Mouse (Mus musculus): ENCODE data around the gene C2. TPM values are rescaled to one million over a fixed set of nuclear protein-coding genes. Genes with fewer than 3 reads are reported as not detected.

Gene C2
- total and polyA plus RNA-seq, 2 experiments from 2014 or later: 2.9 to 7.0 TPM

GRCm38 (mm10) chr17:34931061-34931734 lies 33.1 kb upstream of the C2 start, which contains the start of gene Neu1:
Gene Neu1, plus strand, starts transcription at chr17:34931253.
- peaks cover 16% of the 10 kb centered on the region for H3K36me3 ChIP-seq (ENCODE audit: insufficient read depth, low read length)
- TF ChIP-seq CTCF (IDR thresholded peaks at IDR 0.05): peak; percentile 90
- H3K9ac ChIP-seq (replicated peaks; ENCODE audit: low read length, poor library complexity, severe bottlenecking): peak within 1 kb of the TSS; percentile 81
- H3K4me3 ChIP-seq (ENCODE audit: low read depth, low read length): peak within 1 kb of the TSS; percentile 66
- ATAC-seq (ENCODE audit: low FRiP score): peak; percentile 98
- no peaks in the 10 kb centered on the region for H3K9me3 ChIP-seq (ENCODE audit: low read length)
- no peaks in the 10 kb centered on the region for H3K27me3 ChIP-seq (ENCODE audit: insufficient read depth, low read length)
- peak within 1 kb of the TSS; percentile 94 for H3K4me2 ChIP-seq (ENCODE audit: low read depth, low read length, poor library complexity, severe bottlenecking)
- peak within 1 kb of the TSS; percentile 69 for H3K27ac ChIP-seq (ENCODE audit: low read depth, low read length)
- WGBS: under 1% methylated on average over 35 of the region's 38 CpGs
- H3K4me1 ChIP-seq (ENCODE audit: insufficient read depth, low read length): 0 out of 2 replicates have a peak, but pooled peaks cover 3% of the 10 kb centered on the region
- peak; percentile 99 for DNase-seq (ENCODE audit: low spot score)

- Histone ChIP-seq H3K4me1 (ENCODE audit: insufficient read depth, low read length) (0 out of 2 replicates have a peak, but pooled peaks cover 3% of the 10 kb centered on the region), H3K9me3 (ENCODE audit: low read length) (no peaks in the 10 kb centered on the region), H3K36me3 (ENCODE audit: insufficient read depth, low read length) (peaks cover 3% of the 10 kb centered on the region; the same call in 1 of the 2 replicates), H3K27ac (ENCODE audit: low read depth, low read length) (no peak overlapping the region), H3K9ac (replicated peaks; ENCODE audit: low read length, poor library complexity, severe bottlenecking) (no peak overlapping the region), H3K4me3 (ENCODE audit: low read depth, low read length) (no peak overlapping the region), H3K4me2 (ENCODE audit: low read depth, low read length, poor library complexity, severe bottlenecking) (no peak overlapping the region), H3K27me3 (ENCODE audit: insufficient read depth, low read length) (no peaks in the 10 kb centered on the region)
- WGBS: 67% methylated on average over 4 of the region's 4 CpGs
- TF ChIP-seq CTCF (IDR thresholded peaks at IDR 0.05): no peak
- DNase-seq (ENCODE audit: low spot score) (no peak), ATAC-seq (ENCODE audit: low FRiP score) (no peak)
These were observed 30.8 kb upstream of the C2 start for GRCm38 (mm10) chr17:34928841-34929240.

- Histone ChIP-seq H3K9ac (replicated peaks; ENCODE audit: low read length, poor library complexity, severe bottlenecking) (no peak overlapping the region), H3K4me3 (ENCODE audit: low read depth, low read length) (no peak overlapping the region), H3K27ac (ENCODE audit: low read depth, low read length) (no peak overlapping the region), H3K4me2 (ENCODE audit: low read depth, low read length, poor library complexity, severe bottlenecking) (no peak overlapping the region), H3K27me3 (ENCODE audit: insufficient read depth, low read length) (no peaks in the 10 kb centered on the region), H3K4me1 (ENCODE audit: insufficient read depth, low read length) (0 out of 2 replicates have a peak, but pooled peaks cover 2% of the 10 kb centered on the region), H3K36me3 (ENCODE audit: insufficient read depth, low read length) (no peaks in the 10 kb centered on the region), H3K9me3 (ENCODE audit: low read length) (no peaks in the 10 kb centered on the region)
- DNase-seq (ENCODE audit: low spot score) (no peak), ATAC-seq (ENCODE audit: low FRiP score) (no peak)
- 86% methylated on average over 18 of the region's 18 CpGs for WGBS
- no peak for TF ChIP-seq CTCF (IDR thresholded peaks at IDR 0.05)
These were observed 29.4 kb upstream of the C2 start for GRCm38 (mm10) chr17:34927306-34928019.

GRCm38 (mm10) chr17:34924258-34924657 lies 26.2 kb upstream of the C2 start:
- TF ChIP-seq CTCF (IDR thresholded peaks at IDR 0.05): no peak
- no peak for ATAC-seq (ENCODE audit: low FRiP score)
- 66% methylated on average over 5 of the region's 5 CpGs for WGBS

GRCm38 (mm10) chr17:34922939-34923338 lies 24.9 kb upstream of the C2 start:
- DNase-seq (ENCODE audit: low spot score): no peak
- no peaks in the 10 kb centered on the region for H3K4me1 ChIP-seq (ENCODE audit: insufficient read depth, low read length)
- TF ChIP-seq CTCF (IDR thresholded peaks at IDR 0.05): 0 out of 2 replicates have a peak, but pooled peaks have one; percentile 16
- H3K9ac ChIP-seq (replicated peaks; ENCODE audit: low read length, poor library complexity, severe bottlenecking): no peak overlapping the region
- WGBS: 54% methylated on average over 6 of the region's 6 CpGs
- H3K27me3 ChIP-seq (ENCODE audit: insufficient read depth, low read length): no peaks in the 10 kb centered on the region
- no peak overlapping the region for H3K27ac ChIP-seq (ENCODE audit: low read depth, low read length)
- ATAC-seq (ENCODE audit: low FRiP score): no peak
- H3K9me3 ChIP-seq (ENCODE audit: low read length): no peaks in the 10 kb centered on the region
- no peak overlapping the region for H3K4me2 ChIP-seq (ENCODE audit: low read depth, low read length, poor library complexity, severe bottlenecking)
- H3K36me3 ChIP-seq (ENCODE audit: insufficient read depth, low read length): no peaks in the 10 kb centered on the region
- H3K4me3 ChIP-seq (ENCODE audit: low read depth, low read length): no peak overlapping the region

More at GRCm38 (mm10) chr17:34924258-34924657, 26.2 kb upstream of the C2 start:
- no peaks in the 10 kb centered on the region for H3K36me3 ChIP-seq (ENCODE audit: insufficient read depth, low read length)
- no peak overlapping the region for H3K4me3 ChIP-seq (ENCODE audit: low read depth, low read length)
- DNase-seq (ENCODE audit: low spot score): no peak
- no peaks in the 10 kb centered on the region for H3K9me3 ChIP-seq (ENCODE audit: low read length)
- no peaks in the 10 kb centered on the region for H3K4me1 ChIP-seq (ENCODE audit: insufficient read depth, low read length)
- H3K27me3 ChIP-seq (ENCODE audit: insufficient read depth, low read length): no peaks in the 10 kb centered on the region
- no peak overlapping the region for H3K27ac ChIP-seq (ENCODE audit: low read depth, low read length)
- H3K4me2 ChIP-seq (ENCODE audit: low read depth, low read length, poor library complexity, severe bottlenecking): no peak overlapping the region
- no peak overlapping the region for H3K9ac ChIP-seq (replicated peaks; ENCODE audit: low read length, poor library complexity, severe bottlenecking)

- Histone ChIP-seq H3K9me3 (ENCODE audit: low read length) (no peaks in the 10 kb centered on the region), H3K4me1 (ENCODE audit: insufficient read depth, low read length) (no peaks in the 10 kb centered on the region), H3K9ac (replicated peaks; ENCODE audit: low read length, poor library complexity, severe bottlenecking) (no peak overlapping the region), H3K36me3 (ENCODE audit: insufficient read depth, low read length) (peaks cover 17% of the 10 kb centered on the region), H3K4me2 (ENCODE audit: low read depth, low read length, poor library complexity, severe bottlenecking) (no peak overlapping the region), H3K4me3 (ENCODE audit: low read depth, low read length) (no peak overlapping the region), H3K27me3 (ENCODE audit: insufficient read depth, low read length) (no peaks in the 10 kb centered on the region), H3K27ac (ENCODE audit: low read depth, low read length) (no peak overlapping the region)
- ATAC-seq (ENCODE audit: low FRiP score) (no peak), DNase-seq (ENCODE audit: low spot score) (no peak)
- no peak for TF ChIP-seq CTCF (IDR thresholded peaks at IDR 0.05)
- WGBS: 81% methylated on average over 9 of the region's 9 CpGs
These were observed 19.1 kb upstream of the C2 start for GRCm38 (mm10) chr17:34917188-34917587.
